Mouse (Mus musculus) heart, postnatal 0 days (tissue): Measurements from ENCODE around the gene Cox11. TPM values are rescaled to one million over a fixed set of nuclear protein-coding genes. Genes with fewer than 3 reads are reported as not detected.

Experiments
- ATAC-seq: fragments of 200-750 bp; cut with Nextera tagmentation; 2 replicates; pipeline ENCODE4 v1.8.0; 2017; ENCODE audit warnings: low read depth, moderate number of reproducible peaks, moderate library complexity; ENCODE audit not compliant: insufficient read depth
- DNase-seq: peaks from one replicate; pipeline ENCODE4 v3.0.0-alpha.2; 2016; ENCODE audit warnings: low spot score
- H3K27ac ChIP-seq: fragments of 300-500 bp; sonication (generic); 2 replicates; pipeline ENCODE4 v1.5.1; 2014; ENCODE audit warnings: low read depth, mild to moderate bottlenecking
- H3K27me3 ChIP-seq: fragments of 300-500 bp; sonication (generic); 2 replicates; pipeline ENCODE4 v1.6.1; 2014; ENCODE audit warnings: low read length, mixed read lengths; ENCODE audit not compliant: control insufficient read depth, insufficient read depth
- H3K36me3 ChIP-seq: fragments of 300-500 bp; sonication (generic); replicated peaks from 2 replicates; pipeline ENCODE4 v1.6.1; 2014; ENCODE audit warnings: low read length, mixed read lengths; ENCODE audit not compliant: control insufficient read depth, insufficient read depth
- H3K4me1 ChIP-seq: fragments of 300-500 bp; sonication (generic); 2 replicates; pipeline ENCODE4 v1.6.1; 2014; ENCODE audit warnings: antibody characterized with exemption; ENCODE audit not compliant: control insufficient read depth, insufficient read depth
- H3K4me2 ChIP-seq: fragments of 300-500 bp; sonication (generic); 2 replicates; pipeline ENCODE4 v1.6.1; 2014; ENCODE audit warnings: low read depth, mild to moderate bottlenecking, low read length, moderate library complexity
- H3K4me3 ChIP-seq: fragments of 300-500 bp; sonication (generic); 2 replicates; pipeline ENCODE4 v1.5.1; 2014; ENCODE audit warnings: low read depth, low read length
- H3K9ac ChIP-seq: fragments of 300-500 bp; sonication (generic); replicated peaks from 2 replicates; pipeline ENCODE4 v1.6.1; 2014; ENCODE audit warnings: low read depth, low read length, mixed read lengths
- H3K9me3 ChIP-seq: fragments of 300-500 bp; sonication (generic); replicated peaks from 2 replicates; pipeline ENCODE4 v1.6.1; 2016; ENCODE audit warnings: low read length; ENCODE audit not compliant: control insufficient read depth
- CTCF ChIP-seq: IDR thresholded peaks from 2 replicates; pipeline ENCODE4 v1.5.1; 2016; ENCODE audit warnings: antibody characterized with exemption, control low read depth, low read depth
- EP300 ChIP-seq: IDR thresholded peaks from 2 replicates; pipeline ENCODE4 v1.6.1; 2016; ENCODE audit warnings: antibody characterized with exemption, low read depth
- WGBS: fragments of 180-500 bp; shearing (Covaris S2); extraction: QIAGEN DNeasy Blood & Tissue Kit; methylation state at CpG from one replicate; pipeline ENCODE4 v1.1.7; 2014; 5-methylcytosine and 5-hydroxymethylcytosine counted together
- polyA plus RNA-seq: library from polyadenylated mRNA; unstranded; fragments of >200 nt; fragmentation: Nextera tagmentation; extraction: Ambion mirVana; gene quantifications from 2 replicates; pipeline ENCODE4 v1.2.1, GENCODE M21; 2015
- total RNA-seq: library from RNA; depleted of rRNA; stranded (reverse); fragments of >200 nt; gene quantifications from 2 replicates; pipeline ENCODE4 v1.2.3, GENCODE M21; 2014; ENCODE audit warnings: low replicate concordance

The Cox11 gene
- total and polyA plus RNA-seq, 2 experiments from 2014 or later = 17.9 to 32.6 TPM

- no peak overlapping the region for H3K4me3 ChIP-seq
- no peak overlapping the region for H3K4me2 ChIP-seq
- 53% methylated on average over 6 of the region's 6 CpGs for WGBS
- no peaks in the 10 kb centered on the region for H3K9me3 ChIP-seq
- no peaks in the 10 kb centered on the region for H3K4me1 ChIP-seq
- TF ChIP-seq CTCF (no peak), EP300 (no peak)
- H3K27ac ChIP-seq = no peak overlapping the region
- DNase-seq (no peak), ATAC-seq (no peak)
- H3K9ac ChIP-seq = no peak overlapping the region
- no peaks in the 10 kb centered on the region for H3K27me3 ChIP-seq
- H3K36me3 ChIP-seq = peaks cover 4% of the 10 kb centered on the region; the same call in 1 of the 2 replicates
These were observed 23.2 kb upstream of the Cox11 start for GRCm38 (mm10) chr11:90614743-90615142.

- H3K4me2 ChIP-seq = no peak overlapping the region
- H3K4me3 ChIP-seq = no peak overlapping the region
- no peaks in the 10 kb centered on the region for H3K4me1 ChIP-seq
- peaks cover 4% of the 10 kb centered on the region; the same call in 1 of the 2 replicates for H3K36me3 ChIP-seq
- TF ChIP-seq CTCF (peak; percentile 73), EP300 (no peak)
- no peak overlapping the region for H3K27ac ChIP-seq
- no peak overlapping the region for H3K9ac ChIP-seq
- ATAC-seq (no peak), DNase-seq (peak; percentile 71)
- no peaks in the 10 kb centered on the region for H3K9me3 ChIP-seq
- H3K27me3 ChIP-seq = no peaks in the 10 kb centered on the region
These were observed 21.5 kb upstream of the Cox11 start for GRCm38 (mm10) chr11:90616431-90616830.

- WGBS = 87% methylated on average over 12 of the region's 12 CpGs
- Histone ChIP-seq H3K27me3 (no peaks in the 10 kb centered on the region), H3K9me3 (no peaks in the 10 kb centered on the region), H3K36me3 (peaks cover 4% of the 10 kb centered on the region; the same call in 1 of the 2 replicates), H3K4me1 (no peaks in the 10 kb centered on the region), H3K4me2 (no peak overlapping the region), H3K9ac (no peak overlapping the region), H3K4me3 (no peak overlapping the region), H3K27ac (no peak overlapping the region)
- TF ChIP-seq EP300 = no peak
- TF ChIP-seq CTCF = no peak
- ATAC-seq = no peak
- no peak for DNase-seq
These were observed 15.9 kb upstream of the Cox11 start for GRCm38 (mm10) chr11:90622044-90622443.

GRCm38 (mm10) chr11:90622500-90622899 is 15.5 kb upstream of the Cox11 start:
- no peak for TF ChIP-seq EP300
- no peak for TF ChIP-seq CTCF
- H3K9ac ChIP-seq = no peak overlapping the region
- peaks cover 4% of the 10 kb centered on the region; the same call in 1 of the 2 replicates for H3K36me3 ChIP-seq
- no peaks in the 10 kb centered on the region for H3K9me3 ChIP-seq
- no peak overlapping the region for H3K27ac ChIP-seq
- H3K27me3 ChIP-seq = no peaks in the 10 kb centered on the region
- H3K4me3 ChIP-seq = no peak overlapping the region
- no peak for DNase-seq
- H3K4me2 ChIP-seq = no peak overlapping the region
- no peak for ATAC-seq
- no peaks in the 10 kb centered on the region for H3K4me1 ChIP-seq
- 87% methylated on average over 7 of the region's 7 CpGs for WGBS

GRCm38 (mm10) chr11:90623477-90623876 is 14.5 kb upstream of the Cox11 start:
- 43% methylated on average over 6 of the region's 6 CpGs for WGBS
- TF ChIP-seq EP300 = no peak
- TF ChIP-seq CTCF = peak; percentile 63
- Histone ChIP-seq H3K9me3 (no peaks in the 10 kb centered on the region), H3K27me3 (no peaks in the 10 kb centered on the region), H3K4me1 (no peaks in the 10 kb centered on the region), H3K36me3 (0 out of 2 replicates have a peak, but pooled peaks cover 1% of the 10 kb centered on the region), H3K9ac (no peak overlapping the region), H3K27ac (no peak overlapping the region), H3K4me2 (no peak overlapping the region), H3K4me3 (no peak overlapping the region)
- DNase-seq = peak; percentile 44
- no peak for ATAC-seq

GRCm38 (mm10) chr11:90625174-90625573 is 12.8 kb upstream of the Cox11 start:
- no peaks in the 10 kb centered on the region for H3K27me3 ChIP-seq
- WGBS = 63% methylated on average over 1 of the region's 1 CpGs
- no peak for TF ChIP-seq CTCF
- no peak for TF ChIP-seq EP300
- ATAC-seq = no peak
- no peak for DNase-seq
- no peak overlapping the region for H3K4me2 ChIP-seq
- no peak overlapping the region for H3K27ac ChIP-seq
- H3K9ac ChIP-seq = no peak overlapping the region
- no peaks in the 10 kb centered on the region for H3K36me3 ChIP-seq
- H3K9me3 ChIP-seq = no peaks in the 10 kb centered on the region
- H3K4me3 ChIP-seq = no peak overlapping the region
- H3K4me1 ChIP-seq = no peaks in the 10 kb centered on the region
